Mouse (Mus musculus): ENCODE measurements around the gene Bcor. TPM values are rescaled to one million over a fixed set of nuclear protein-coding genes. Genes with fewer than 3 reads are reported as not detected.

Gene Bcor
- total RNA-seq, 2 experiments from 2014 or later = 10.1 to 13.7 TPM

DNA sequence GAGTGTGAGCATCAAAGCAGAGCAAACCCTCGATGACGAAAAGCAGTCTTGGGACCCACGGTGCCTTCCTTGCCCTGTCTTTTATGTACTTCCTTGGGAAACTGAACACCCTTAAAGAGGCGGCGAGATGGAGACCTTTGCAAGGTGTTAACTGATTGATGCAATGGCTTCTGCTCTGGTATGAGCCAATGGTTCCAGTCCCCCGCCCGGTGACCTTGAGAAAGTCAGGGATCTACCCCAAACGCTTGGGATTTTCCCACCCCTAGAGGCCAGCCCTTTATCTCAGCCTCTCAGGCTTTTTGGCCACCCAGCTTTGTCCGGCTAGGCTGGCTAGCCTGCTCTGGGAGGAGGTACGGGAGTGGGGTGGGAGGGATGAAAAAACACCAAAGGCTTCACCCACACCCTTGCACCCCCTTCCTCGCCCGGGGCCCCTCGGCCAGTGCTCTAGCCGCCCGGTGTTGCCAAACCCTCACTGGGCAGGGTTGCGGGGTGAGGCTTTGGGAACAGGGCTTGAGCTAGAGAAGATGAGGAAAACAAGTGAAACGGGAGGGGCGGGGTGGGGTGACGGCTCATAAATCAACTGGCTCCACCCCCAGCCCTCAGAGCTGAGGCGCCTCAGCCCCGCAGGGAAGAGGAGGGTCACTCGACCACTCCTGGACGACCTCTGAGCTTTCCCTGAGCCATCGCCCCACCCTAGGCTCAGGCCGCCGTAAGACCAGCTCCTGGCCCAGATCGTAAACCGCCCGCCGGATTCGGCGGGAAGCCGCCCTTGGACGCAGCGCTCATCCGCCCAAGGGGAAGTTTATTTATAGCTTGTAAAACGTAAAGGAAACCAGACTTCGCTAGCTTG is 154.7 kb downstream of the Bcor start:
- peak; percentile 67 for DNase-seq

DNA sequence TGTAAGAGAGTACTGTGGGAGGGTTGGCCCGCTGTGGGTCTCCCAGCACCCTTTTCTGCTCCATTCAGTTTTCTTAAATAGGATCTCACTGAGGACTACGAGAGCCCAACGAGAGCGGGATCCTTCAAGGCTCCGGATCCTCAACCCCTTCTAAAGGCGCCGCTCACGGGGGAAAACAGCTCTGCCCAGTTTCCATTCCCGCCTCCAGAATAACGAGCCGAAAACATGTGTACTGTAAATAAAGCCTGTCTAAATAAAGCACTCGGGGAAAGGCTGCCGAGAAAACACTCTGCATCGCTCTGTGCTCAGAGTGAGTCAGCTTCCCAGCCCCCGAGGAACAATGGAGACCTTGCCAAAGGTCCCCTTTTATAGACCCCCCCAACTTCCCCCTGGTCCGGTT is 155.7 kb downstream of the Bcor start:
- no peak for DNase-seq

DNA sequence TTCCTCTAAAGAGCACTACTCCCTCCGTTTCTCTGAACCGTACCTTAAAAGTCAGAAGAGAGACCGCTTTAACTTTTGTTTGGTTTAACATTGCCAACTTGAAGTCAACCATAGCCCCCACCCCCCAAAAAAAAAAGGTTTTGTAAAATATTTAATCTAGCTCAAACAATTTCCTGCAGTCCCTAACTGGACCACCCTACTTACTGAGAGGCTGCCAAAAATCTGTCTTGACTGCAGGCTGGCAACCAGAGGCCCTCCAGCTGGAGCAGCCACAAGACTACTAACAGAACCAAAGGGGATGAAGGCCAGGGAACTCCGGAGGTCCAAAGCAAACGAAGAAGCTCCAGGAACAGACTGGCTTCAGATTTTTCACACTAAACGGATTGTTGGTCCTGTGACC is 156.2 kb downstream of the Bcor start:
- DNase-seq = no peak

DNA sequence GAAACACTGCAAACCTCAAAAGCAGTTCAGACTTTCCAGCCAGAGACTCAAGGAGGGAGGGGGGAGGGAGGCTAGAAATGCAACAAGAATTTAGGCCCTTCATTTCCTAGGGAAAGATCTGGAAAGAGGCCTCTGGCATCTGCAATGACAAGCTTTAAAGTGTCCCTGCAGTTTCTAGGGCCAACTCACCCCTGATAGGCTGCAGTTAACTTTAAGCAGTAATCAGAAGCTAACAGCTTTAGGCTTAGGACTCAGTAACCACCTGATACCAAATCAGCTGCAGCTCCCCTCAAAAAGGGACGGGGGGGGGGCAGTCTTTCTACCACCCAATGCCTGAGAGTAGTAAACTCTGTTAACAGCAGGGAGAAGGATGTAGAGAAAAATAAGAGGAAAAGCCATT is 156.6 kb downstream of the Bcor start:
- no peak for DNase-seq

DNA sequence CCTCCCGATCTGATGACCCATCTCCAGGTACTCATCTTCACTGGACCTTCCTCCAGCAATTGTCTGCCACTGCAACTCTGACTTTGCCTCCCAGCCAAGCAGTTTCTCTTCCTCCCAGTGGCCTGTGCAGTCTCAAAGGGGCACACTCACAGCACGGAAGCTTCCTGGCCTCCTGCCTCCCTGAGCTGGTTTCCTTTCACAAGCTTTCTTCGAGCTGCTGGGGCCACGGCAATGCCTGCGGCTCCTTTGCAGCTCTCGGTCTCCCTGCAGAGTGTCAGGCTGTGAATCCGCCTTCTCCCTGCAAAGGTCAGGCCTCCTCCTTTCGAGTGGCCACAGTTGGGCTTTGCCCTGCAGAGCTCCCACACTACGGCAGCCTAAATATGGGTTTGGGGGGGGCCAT is 157.0 kb downstream of the Bcor start:
- DNase-seq = no peak

DNA sequence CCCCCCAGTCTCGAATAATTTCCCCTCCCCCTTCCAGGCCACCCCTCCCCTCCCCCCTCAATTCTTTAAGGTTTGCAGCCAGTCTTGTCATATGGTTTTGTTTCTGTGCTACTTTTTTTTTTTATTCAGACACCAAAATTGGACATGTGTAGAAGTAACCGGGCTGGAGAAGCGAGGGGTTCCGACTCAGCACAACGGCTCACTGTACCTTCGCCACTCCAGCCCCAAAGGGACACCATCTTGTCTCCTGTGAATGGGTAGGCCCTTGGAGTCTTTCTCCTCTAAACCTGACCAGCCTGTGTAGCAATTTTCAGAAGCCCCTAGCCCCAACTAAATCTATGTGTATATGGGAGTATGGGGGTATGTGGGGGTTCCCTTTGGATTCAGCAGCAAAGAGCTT is 157.6 kb downstream of the Bcor start:
- DNase-seq = no peak

DNA sequence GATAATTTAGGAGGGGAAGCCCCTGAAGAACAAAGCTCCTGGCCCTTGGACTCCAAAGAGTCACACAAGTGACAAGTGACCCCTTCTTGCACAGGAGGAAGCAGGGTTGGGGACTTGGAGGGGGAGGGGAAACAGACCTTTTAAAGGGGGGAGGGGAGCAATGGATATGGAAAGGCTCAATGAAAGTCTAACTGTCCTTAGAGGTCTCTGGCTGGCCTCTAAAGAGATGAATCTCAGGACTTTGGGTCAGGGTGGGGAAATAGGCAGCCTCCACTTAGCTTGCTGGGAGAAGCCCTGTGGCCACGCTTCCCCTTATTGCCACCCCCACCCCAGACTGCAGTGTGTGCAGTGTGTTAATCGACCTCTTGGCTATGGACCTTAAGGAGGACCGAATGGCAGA is 158.2 kb downstream of the Bcor start:
- no peak for DNase-seq

DNA sequence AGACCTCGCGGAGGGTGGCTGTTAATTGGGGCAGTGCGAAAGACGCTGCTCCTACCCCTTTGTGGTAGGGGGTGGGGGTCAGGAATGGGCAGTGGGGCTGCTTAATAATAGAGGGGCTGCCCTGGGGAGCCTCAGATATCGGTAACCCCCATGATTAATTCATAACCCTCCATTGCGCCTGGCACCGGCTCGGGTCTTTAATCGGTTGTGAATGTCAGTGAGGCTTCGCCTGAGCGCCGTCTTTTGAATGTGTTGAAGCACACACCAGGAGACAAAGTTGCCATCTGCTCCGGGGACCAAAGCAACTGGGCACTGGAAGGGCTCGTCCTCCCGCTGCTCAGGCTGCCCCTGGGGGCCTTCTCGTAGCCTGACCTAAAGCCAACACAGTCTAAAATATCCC is 158.8 kb downstream of the Bcor start:
- no peak for DNase-seq

DNA sequence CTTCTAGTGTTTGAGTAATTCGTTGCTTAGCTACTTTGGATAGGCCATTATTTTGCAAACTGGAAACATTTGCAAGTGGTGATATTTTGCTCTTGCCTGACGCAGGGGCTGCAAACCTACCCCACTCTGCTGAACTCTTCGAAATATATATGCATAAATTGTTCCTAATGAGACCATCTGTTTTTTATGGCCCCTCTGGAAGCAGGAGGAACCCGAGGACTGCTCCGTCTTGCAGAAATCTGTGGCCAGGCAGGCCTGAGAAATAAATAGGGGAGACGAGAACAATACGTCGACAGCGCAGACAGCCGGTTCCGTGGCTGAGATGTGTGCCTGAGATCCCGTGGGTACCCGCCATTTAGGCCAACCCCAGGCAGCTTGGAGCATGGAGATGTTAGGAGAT is 159.5 kb downstream of the Bcor start:
- DNase-seq = no peak

DNA sequence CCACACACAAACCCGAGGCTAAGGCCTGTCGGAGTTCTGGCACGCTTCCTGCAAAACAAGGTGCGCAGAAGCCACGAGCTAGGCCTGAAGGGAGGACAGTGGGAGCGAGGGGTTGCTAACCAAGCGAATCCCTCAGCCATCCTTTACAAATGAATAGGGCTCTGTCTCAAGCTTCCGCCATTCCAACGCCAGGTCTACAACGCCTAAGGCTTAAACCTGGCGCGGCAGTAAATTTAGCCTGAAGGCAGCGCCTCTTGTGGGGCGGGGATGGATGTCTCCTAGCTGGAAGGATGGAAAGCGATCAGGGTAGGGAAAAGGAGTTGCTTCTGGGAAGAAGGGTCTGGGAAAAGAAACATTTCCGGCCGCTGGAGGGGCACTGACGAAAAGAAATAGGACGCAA is 160.2 kb downstream of the Bcor start:
- DNase-seq = no peak

DNA sequence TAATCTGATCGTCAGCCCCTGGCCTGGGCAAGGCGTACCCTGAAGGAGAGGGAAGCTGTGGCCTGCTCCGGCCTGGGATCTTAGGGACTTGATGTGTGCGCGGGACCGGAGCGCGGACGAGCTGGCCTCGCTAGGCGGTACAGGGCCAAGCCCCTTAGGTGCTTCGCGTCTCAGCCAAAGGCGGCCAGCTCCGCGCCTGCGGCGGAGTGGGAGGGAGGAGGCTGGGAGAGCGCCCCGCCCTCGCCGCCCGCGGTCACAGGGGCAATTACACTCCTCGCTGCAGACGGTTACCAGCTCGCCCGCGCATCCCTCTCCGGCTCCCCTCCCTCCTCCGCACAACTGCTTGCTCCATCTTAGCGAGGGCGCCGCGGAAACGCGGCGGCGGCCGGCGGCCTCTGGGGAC is 161.2 kb downstream of the Bcor start:
- peak; percentile 64 for DNase-seq

DNA sequence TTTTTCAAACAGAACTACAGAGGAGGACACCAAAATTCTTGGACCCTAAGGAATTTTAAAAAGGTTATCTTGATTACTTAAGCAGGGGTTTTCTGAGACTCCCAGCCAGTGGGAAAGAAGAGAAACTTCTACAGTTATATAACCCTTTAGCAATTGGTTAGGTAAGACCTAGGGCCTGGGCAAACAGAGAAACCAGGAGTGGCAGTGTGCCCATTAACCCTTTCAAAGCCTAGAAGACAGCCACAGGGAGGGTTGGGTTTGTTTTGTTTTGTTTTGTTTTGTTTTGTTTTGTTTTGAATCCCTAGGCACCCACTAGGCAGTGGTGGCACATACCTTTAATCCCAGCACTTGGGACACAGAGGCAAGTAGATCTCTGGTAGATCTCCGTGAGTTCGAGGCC is 163.3 kb downstream of the Bcor start:
- DNase-seq = no peak

DNA sequence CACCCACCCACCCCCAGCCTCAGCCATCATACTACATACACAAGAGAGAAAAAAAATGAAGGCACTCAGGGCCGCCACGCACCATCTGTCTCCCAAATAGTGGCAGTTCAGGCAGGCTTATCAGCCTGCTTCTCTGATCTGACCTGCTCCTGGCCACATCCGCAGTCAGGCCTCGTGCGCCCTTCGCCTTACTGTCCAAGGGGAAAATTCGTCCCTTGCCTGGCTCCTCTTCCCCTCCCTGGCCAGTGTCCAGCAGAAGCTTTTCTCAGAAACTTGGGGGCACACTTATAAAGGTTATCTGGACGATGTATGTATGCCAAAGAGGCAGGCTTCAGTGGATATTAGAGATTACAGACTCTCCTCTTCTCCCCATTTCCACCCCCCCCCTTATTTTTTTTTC is 163.7 kb downstream of the Bcor start:
- no peak for DNase-seq

DNA sequence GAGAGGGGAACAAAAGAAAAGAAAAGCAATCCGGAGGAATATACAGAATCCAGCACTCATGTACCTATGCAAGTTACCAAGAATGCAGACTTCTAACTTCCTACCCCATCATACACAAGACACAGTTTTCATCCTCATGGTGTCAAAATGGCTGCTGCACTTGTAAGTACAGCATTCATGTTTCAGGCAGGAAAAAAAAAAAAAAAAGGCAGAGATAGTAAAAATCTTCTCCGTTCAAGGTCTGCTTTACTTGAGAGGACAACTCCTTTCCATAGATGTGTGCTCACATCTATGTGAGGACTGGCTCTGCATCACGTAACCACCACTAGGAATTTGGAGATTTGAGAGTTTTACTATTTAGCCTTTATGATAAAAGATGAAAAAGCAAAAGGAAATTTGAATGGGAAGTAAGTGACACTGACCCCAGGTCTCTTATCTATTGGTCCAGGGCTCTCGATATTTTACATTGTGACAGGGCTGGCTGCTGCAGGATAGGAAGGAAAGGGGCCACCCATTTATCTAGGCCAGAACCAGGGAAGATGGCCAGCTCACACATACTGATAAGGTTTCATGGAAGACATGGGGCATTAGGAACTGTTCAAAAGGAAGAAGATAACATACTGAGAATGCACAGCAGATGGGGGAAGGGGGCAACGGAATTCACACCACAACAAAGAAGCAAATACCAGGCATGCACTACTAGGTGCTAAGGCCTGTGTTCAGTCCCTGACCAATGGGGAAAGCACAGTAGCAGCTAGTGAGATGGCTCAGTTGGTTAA is 166.3 kb downstream of the Bcor start:
- DNase-seq = no peak

DNA sequence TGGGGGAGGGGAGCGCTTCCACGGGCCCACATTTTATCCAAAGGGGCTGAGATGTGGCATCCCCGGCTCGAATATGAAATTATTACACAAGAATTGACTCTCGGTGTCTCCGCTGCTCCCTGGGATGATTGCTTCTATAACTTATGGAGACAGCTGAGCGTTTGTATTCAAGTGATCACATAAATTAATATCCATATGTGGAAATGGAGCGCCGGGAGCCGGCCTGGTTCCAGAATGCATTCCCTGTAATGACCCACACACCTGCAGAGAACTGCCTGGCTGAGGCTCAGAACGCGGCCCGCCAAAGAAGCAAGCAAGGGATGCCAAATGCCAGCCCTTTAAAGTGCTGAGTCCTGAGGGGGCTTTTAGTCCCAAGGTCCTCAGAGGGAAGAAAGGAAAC is 170.7 kb downstream of the Bcor start:
- no peak for DNase-seq

DNA sequence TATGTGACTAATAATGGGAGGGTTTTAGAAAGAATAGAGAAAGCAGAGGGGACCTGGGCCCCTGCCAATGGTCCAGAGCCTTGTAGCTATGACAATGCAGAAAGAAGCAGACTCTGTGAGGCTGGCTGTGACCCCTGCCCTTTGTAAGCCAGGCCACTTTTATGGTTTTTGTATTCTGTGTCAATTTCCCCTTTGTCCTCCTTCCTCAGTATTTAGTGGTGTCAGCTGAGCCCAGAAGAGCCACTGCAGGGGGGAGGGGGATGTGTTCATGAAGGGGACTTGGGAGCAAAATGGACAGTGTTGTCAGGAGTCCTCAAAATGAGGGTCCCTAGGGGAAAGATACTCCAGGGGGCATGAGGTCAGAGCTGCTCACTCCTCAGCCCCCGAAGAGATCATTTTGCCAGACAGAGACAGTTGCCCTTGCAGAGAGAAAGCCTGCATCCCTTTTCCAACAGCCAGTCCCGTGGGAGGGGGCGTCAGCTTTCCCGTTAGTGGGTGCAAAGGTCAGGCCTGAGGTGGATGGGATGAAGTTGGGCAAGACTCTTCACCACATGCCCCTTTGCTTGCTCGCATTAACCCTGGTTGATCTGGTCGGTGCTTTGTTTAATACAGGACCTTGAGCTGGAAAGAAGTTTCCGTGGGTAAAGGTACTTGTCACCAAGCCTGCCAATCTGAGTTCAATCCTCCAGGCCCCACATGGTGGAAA is 171.8 kb downstream of the Bcor start:
- no peak for DNase-seq

DNA sequence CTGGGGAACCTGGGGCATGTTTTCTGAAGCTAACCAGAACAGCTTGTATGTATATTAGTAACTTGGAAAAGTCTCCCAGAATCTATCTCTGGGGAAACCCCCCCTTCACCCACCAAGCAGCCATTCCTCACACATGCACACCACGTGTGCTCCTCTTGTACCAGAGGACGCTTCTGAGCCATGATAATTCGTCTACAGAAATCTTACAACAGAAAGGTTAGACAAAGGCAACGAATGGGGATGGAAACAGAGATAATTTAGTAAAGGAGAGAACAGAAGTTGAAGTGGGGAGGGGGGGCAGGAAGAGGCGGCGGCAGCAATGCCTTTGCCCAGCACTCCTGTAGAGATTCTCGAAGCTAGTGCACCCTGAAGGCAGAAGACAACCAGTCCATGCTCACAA is 172.6 kb downstream of the Bcor start:
- no peak for DNase-seq

Data from gastrocnemius, postnatal 25 days (tissue).